Mouse (Mus musculus) midbrain, postnatal 0 days (tissue): Measurements from ENCODE around the gene Erich3. TPM values are rescaled to one million over a fixed set of nuclear protein-coding genes. Genes with fewer than 3 reads are reported as not detected.
"Not testable (repeated sequence)": the region's sequence is repeated elsewhere in the genome, so short reads cannot be mapped to it uniquely, and the experiment has no call there.

Source experiments
- ATAC-seq: fragments of 200-750 bp; cut with Nextera tagmentation; 2 replicates; pipeline ENCODE4 v1.8.0; 2017; ENCODE audit warnings: moderate number of reproducible peaks, mild to moderate bottlenecking, moderate TSS enrichment, moderate library complexity; ENCODE audit not compliant: low FRiP score
- DNase-seq: peaks from one replicate; pipeline ENCODE4 v3.0.0-alpha.2; 2015; ENCODE audit warnings: low spot score
- H3K27ac ChIP-seq: fragments of 300-500 bp; sonication (generic); 2 replicates; pipeline ENCODE4 v1.5.1; 2014; ENCODE audit warnings: low read depth, mild to moderate bottlenecking, low read length, mixed read lengths
- H3K27me3 ChIP-seq: fragments of 300-500 bp; sonication (generic); 2 replicates; pipeline ENCODE4 v1.6.1; 2014; ENCODE audit warnings: low read length, control low read depth, mixed read lengths; ENCODE audit not compliant: insufficient read depth
- H3K36me3 ChIP-seq: fragments of 300-500 bp; sonication (generic); 2 replicates; pipeline ENCODE4 v1.6.1; 2014; ENCODE audit warnings: low read length, control low read depth, mixed read lengths; ENCODE audit not compliant: insufficient read depth
- H3K4me1 ChIP-seq: fragments of 300-500 bp; sonication (generic); 2 replicates; pipeline ENCODE4 v1.6.1; 2014; ENCODE audit warnings: mild to moderate bottlenecking, control low read depth, antibody characterized with exemption, low read length, mixed read lengths; ENCODE audit not compliant: insufficient read depth
- H3K4me2 ChIP-seq: fragments of 300-500 bp; sonication (generic); 2 replicates; pipeline ENCODE4 v1.6.1; 2014; ENCODE audit warnings: low read depth, mild to moderate bottlenecking, low read length, mixed read lengths; ENCODE audit not compliant: poor library complexity, severe bottlenecking
- H3K4me3 ChIP-seq: fragments of 300-500 bp; sonication (generic); 2 replicates; pipeline ENCODE4 v1.5.1; 2014; ENCODE audit warnings: low read depth, mild to moderate bottlenecking, low read length, moderate library complexity
- H3K9ac ChIP-seq: fragments of 300-500 bp; sonication (generic); replicated peaks from 2 replicates; pipeline ENCODE4 v1.6.1; 2014; ENCODE audit warnings: mild to moderate bottlenecking, low read length, moderate library complexity, mixed read lengths; ENCODE audit not compliant: poor library complexity, severe bottlenecking
- H3K9me3 ChIP-seq: fragments of 300-500 bp; sonication (generic); 2 replicates; pipeline ENCODE4 v1.6.1; 2016; ENCODE audit warnings: low read length, control low read depth
- CTCF ChIP-seq: IDR thresholded peaks from 2 replicates; pipeline ENCODE4 v1.5.1; 2016; ENCODE audit warnings: antibody characterized with exemption, mild to moderate bottlenecking
- WGBS: fragments of 180-500 bp; shearing (Covaris S2); extraction: QIAGEN DNeasy Blood & Tissue Kit; methylation state at CpG from one replicate; pipeline ENCODE4 v1.1.7; 2014; 5-methylcytosine and 5-hydroxymethylcytosine counted together
- polyA plus RNA-seq: library from polyadenylated mRNA; unstranded; fragments of >200 nt; fragmentation: Nextera tagmentation; extraction: Ambion mirVana; gene quantifications from 2 replicates; pipeline ENCODE4 v1.2.1, GENCODE M21; 2015
- total RNA-seq: library from RNA; depleted of rRNA; stranded (reverse); fragments of >200 nt; gene quantifications from 2 replicates; pipeline ENCODE4 v1.2.3, GENCODE M21; 2014; rRNA removed

Erich3 gene
- total RNA-seq (2.5 and 4.7 TPM in 2 replicates), polyA plus RNA-seq (3.3 and 3.8 TPM in 2 replicates)

GRCm38 (mm10) chr3:154663545-154663944 lies at the start of gene Erich3:
Erich3 (plus strand) TSS chr3:154663859.
- 23% methylated on average over 7 of the region's 7 CpGs for WGBS
- peak within 1 kb of the TSS; percentile 92 for H3K27ac ChIP-seq
- H3K4me1 ChIP-seq, result no peaks in the 10 kb centered on the region
- H3K9ac ChIP-seq, result peak within 1 kb of the TSS; percentile 36
- ATAC-seq (0 out of 2 replicates have a peak, but pooled peaks have one; percentile 5), DNase-seq (no peak)
- TF ChIP-seq CTCF, result no peak
- no peaks in the 10 kb centered on the region for H3K27me3 ChIP-seq
- peak within 1 kb of the TSS; percentile 28 for H3K4me3 ChIP-seq
- H3K36me3 ChIP-seq, result no peaks in the 10 kb centered on the region
- H3K4me2 ChIP-seq, result peak within 1 kb of the TSS; percentile 61
- H3K9me3 ChIP-seq, result no peaks in the 10 kb centered on the region

- Histone ChIP-seq H3K4me1 (0 out of 2 replicates have a peak, but pooled peaks cover 4% of the 10 kb centered on the region), H3K27me3 (no peaks in the 10 kb centered on the region), H3K4me2 (no peak overlapping the region), H3K9me3 (no peaks in the 10 kb centered on the region), H3K9ac (no peak overlapping the region), H3K36me3 (no peaks in the 10 kb centered on the region), H3K4me3 (no peak overlapping the region), H3K27ac (no peak overlapping the region)
- no peak for DNase-seq
- WGBS, result 75% methylated on average over 8 of the region's 8 CpGs
- no peak for TF ChIP-seq CTCF
- ATAC-seq, result no peak
These were observed 48.9 kb upstream of the Erich3 start for GRCm38 (mm10) chr3:154614771-154615170.

DNA sequence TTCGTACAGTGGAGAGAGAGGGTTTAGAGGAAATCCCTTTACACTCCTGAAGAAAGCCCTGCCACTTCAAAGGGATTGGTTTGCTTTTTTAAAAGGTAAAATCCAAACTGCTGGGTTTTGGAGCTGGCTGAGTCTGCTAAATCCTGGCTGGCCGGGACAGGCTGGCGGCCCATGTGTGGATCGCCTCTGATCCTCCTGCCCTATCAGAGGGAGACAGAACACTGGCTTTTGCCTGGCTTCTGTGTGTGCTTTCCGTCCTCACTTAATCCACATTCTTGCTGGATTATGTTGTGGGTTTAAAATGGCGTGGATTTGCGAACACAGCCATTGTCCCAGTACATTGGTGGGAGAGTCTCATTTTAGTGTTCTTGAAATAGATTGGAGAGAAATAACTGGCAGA lies 48.4 kb upstream of the Erich3 start:
- H3K4me1 ChIP-seq, result 0 out of 2 replicates have a peak, but pooled peaks cover 4% of the 10 kb centered on the region
- no peaks in the 10 kb centered on the region for H3K9me3 ChIP-seq
- no peak overlapping the region for H3K27ac ChIP-seq
- TF ChIP-seq CTCF, result no peak
- H3K27me3 ChIP-seq, result no peaks in the 10 kb centered on the region
- no peak overlapping the region for H3K9ac ChIP-seq
- DNase-seq (no peak), ATAC-seq (peak; percentile 58)
- 53% methylated on average over 7 of the region's 7 CpGs for WGBS
- H3K4me3 ChIP-seq, result no peak overlapping the region
- no peaks in the 10 kb centered on the region for H3K36me3 ChIP-seq
- no peak overlapping the region for H3K4me2 ChIP-seq

DNA sequence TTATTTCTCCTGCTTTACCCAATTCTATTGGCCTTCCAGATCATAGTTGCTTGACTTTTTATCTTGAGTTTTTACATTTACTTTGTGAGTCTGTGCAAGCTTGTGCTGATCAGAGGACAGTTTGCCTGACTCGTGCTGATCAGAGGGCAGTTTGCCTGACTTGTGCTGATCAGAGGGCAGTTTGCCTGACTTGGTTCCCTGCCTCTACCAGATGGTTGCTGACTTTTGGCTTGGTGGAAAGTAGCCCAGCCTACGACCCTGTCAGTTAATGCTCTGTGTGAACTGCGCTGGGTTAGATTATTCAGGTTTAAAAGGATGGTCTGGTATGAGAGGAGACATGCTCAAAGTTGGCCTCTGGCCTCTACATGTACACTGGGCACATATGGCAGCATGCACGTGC lies 47.6 kb upstream of the Erich3 start:
- no peak for ATAC-seq
- Histone ChIP-seq H3K4me1 (0 out of 2 replicates have a peak, but pooled peaks cover 4% of the 10 kb centered on the region), H3K4me2 (no peak overlapping the region), H3K36me3 (no peaks in the 10 kb centered on the region), H3K27me3 (no peaks in the 10 kb centered on the region), H3K9ac (no peak overlapping the region), H3K27ac (no peak overlapping the region), H3K4me3 (no peak overlapping the region), H3K9me3 (no peaks in the 10 kb centered on the region)
- TF ChIP-seq CTCF, result no peak
- no peak for DNase-seq
- 91% methylated on average over 4 of the region's 4 CpGs for WGBS

DNA sequence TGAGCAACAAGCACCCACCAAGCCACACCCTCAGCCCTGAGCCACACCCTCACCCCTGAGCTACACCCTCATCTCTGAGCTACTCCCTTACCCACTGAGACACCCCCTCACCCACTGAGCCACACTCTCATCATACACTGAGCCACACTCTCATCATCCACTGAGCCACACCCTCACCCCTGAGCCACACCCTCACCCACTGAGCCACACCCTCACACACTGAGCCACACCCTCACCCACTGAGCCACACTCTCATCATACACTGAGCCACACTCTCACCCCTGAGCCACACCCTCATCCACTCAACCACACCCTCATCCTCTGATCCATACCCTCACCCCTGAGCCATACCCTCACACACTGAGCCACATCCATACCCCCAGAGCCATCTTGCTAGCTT lies 35.4 kb upstream of the Erich3 start:
- Histone ChIP-seq H3K27ac (no peak overlapping the region), H3K4me1 (no peaks in the 10 kb centered on the region), H3K4me3 (no peak overlapping the region), H3K36me3 (no peaks in the 10 kb centered on the region), H3K27me3 (no peaks in the 10 kb centered on the region), H3K9me3 (no peaks in the 10 kb centered on the region), H3K4me2 (no peak overlapping the region), H3K9ac (no peak overlapping the region)
- no peak for TF ChIP-seq CTCF
- no peak for ATAC-seq
- no peak for DNase-seq

- H3K4me1 ChIP-seq, H3K9me3 ChIP-seq, H3K27me3 ChIP-seq, ATAC-seq, H3K36me3 ChIP-seq, H3K27ac ChIP-seq, DNase-seq, H3K4me2 ChIP-seq, H3K4me3 ChIP-seq, H3K9ac ChIP-seq: not testable (repeated sequence)
- WGBS, result 87% methylated on average over 2 of the region's 2 CpGs
These were observed 32.4 kb upstream of the Erich3 start for GRCm38 (mm10) chr3:154631281-154631680.
